Mouse (Mus musculus) forebrain, embryonic 13.5 days (tissue): ENCODE measurements around the gene 2310011J03Rik. TPM values are rescaled to one million over a fixed set of nuclear protein-coding genes. Genes with fewer than 3 reads are reported as not detected.

Source experiments
- ATAC-seq: fragments of 200-750 bp; cut with Nextera tagmentation; 2 replicates; pipeline ENCODE4 v1.8.0; 2017
- H3K27ac ChIP-seq: fragments of 300-500 bp; sonication (generic); 2 replicates; pipeline ENCODE4 v1.5.1; 2015; ENCODE audit warnings: inconsistent platforms, mild to moderate bottlenecking, moderate library complexity
- H3K27me3 ChIP-seq: fragments of 300-500 bp; sonication (generic); 2 replicates; pipeline ENCODE4 v1.6.1; 2015; ENCODE audit warnings: mild to moderate bottlenecking, inconsistent platforms
- H3K36me3 ChIP-seq: fragments of 300-500 bp; sonication (generic); 2 replicates; pipeline ENCODE4 v1.6.1; 2015; ENCODE audit warnings: mild to moderate bottlenecking, inconsistent platforms; ENCODE audit not compliant: poor library complexity, severe bottlenecking
- H3K4me1 ChIP-seq: fragments of 300-500 bp; sonication (generic); 2 replicates; pipeline ENCODE4 v1.6.1; 2015; ENCODE audit warnings: inconsistent platforms
- H3K4me2 ChIP-seq: fragments of 300-500 bp; sonication (generic); 2 replicates; pipeline ENCODE4 v1.6.1; 2015; ENCODE audit warnings: inconsistent platforms, mild to moderate bottlenecking, moderate library complexity
- H3K4me3 ChIP-seq: fragments of 300-500 bp; sonication (generic); 2 replicates; pipeline ENCODE4 v1.5.1; 2015; ENCODE audit warnings: mild to moderate bottlenecking, inconsistent platforms
- H3K9ac ChIP-seq: fragments of 300-500 bp; sonication (generic); 2 replicates; pipeline ENCODE4 v1.6.1; 2015; ENCODE audit warnings: mild to moderate bottlenecking, inconsistent platforms
- H3K9me3 ChIP-seq: fragments of 300-500 bp; sonication (generic); replicated peaks from 2 replicates; pipeline ENCODE4 v1.6.1; 2016; ENCODE audit warnings: inconsistent platforms
- WGBS: fragments of 180-500 bp; shearing (Covaris S2); methylation state at CpG from one replicate; pipeline ENCODE4 v1.1.7; 2015; 5-methylcytosine and 5-hydroxymethylcytosine counted together
- polyA plus RNA-seq: library from polyadenylated mRNA; unstranded; fragments of >200 nt; fragmentation: Nextera tagmentation; extraction: Ambion mirVana; gene quantifications from 2 replicates; pipeline ENCODE4 v1.2.1, GENCODE M21; 2015

Gene 2310011J03Rik
- polyA plus RNA-seq, 1 experiment from 2014 or later, result 43.3 TPM

GRCm38 (mm10) chr10:80323261-80324119 is 3.2 kb upstream of the 2310011J03Rik start:
- WGBS, result under 1% methylated on average over 34 of the region's 46 CpGs

GRCm38 (mm10) chr10:80322811-80323211 is 2.5 kb upstream of the 2310011J03Rik start:
- no peaks in the 10 kb centered on the region for H3K9me3 ChIP-seq
- ATAC-seq, result no peak
- H3K36me3 ChIP-seq, result peaks cover 11% of the 10 kb centered on the region
- H3K4me3 ChIP-seq, result peak overlapping the region; percentile 45
- peak overlapping the region; percentile 88 for H3K4me2 ChIP-seq
- 0 out of 2 replicates have a peak, but pooled peaks cover 3% of the 10 kb centered on the region for H3K27me3 ChIP-seq
- H3K27ac ChIP-seq, result no peak overlapping the region
- peaks cover 36% of the 10 kb centered on the region for H3K4me1 ChIP-seq
- 5% methylated on average over 28 of the region's 28 CpGs for WGBS
- H3K9ac ChIP-seq, result peak overlapping the region; percentile 60

More at GRCm38 (mm10) chr10:80323261-80324119, 3.2 kb upstream of the 2310011J03Rik start:
- no peak for ATAC-seq
- Histone ChIP-seq H3K9me3 (no peaks in the 10 kb centered on the region), H3K9ac (peak overlapping the region; percentile 60), H3K27ac (no peak overlapping the region), H3K4me1 (peaks cover 34% of the 10 kb centered on the region), H3K4me3 (peak overlapping the region; percentile 45), H3K4me2 (peak overlapping the region; percentile 88), H3K36me3 (peaks cover 4% of the 10 kb centered on the region), H3K27me3 (0 out of 2 replicates have a peak, but pooled peaks cover 3% of the 10 kb centered on the region)

- no peak overlapping the region; the same call in 1 of the 2 replicates for H3K27ac ChIP-seq
- peaks cover 43% of the 10 kb centered on the region for H3K4me1 ChIP-seq
- no peak for ATAC-seq
- peak overlapping the region; percentile 88 for H3K4me2 ChIP-seq
- H3K27me3 ChIP-seq, result 0 out of 2 replicates have a peak, but pooled peaks cover 3% of the 10 kb centered on the region
- no peaks in the 10 kb centered on the region for H3K9me3 ChIP-seq
- H3K9ac ChIP-seq, result no peak overlapping the region
- H3K36me3 ChIP-seq, result peaks cover 20% of the 10 kb centered on the region
- WGBS, result 93% methylated on average over 20 of the region's 21 CpGs
- no peak overlapping the region for H3K4me3 ChIP-seq
Measured at GRCm38 (mm10) chr10:80321670-80322581, 1.6 kb upstream of the 2310011J03Rik start.

GRCm38 (mm10) chr10:80321014-80321669 is 805 bp upstream of the 2310011J03Rik start:
- H3K9me3 ChIP-seq, result no peaks in the 10 kb centered on the region
- H3K4me1 ChIP-seq, result peaks cover 51% of the 10 kb centered on the region
- ATAC-seq, result no peak
- no peak overlapping the region; the same call in 1 of the 2 replicates for H3K27ac ChIP-seq
- H3K4me3 ChIP-seq, result no peak overlapping the region
- H3K4me2 ChIP-seq, result no peak overlapping the region
- H3K27me3 ChIP-seq, result 0 out of 2 replicates have a peak, but pooled peaks cover 3% of the 10 kb centered on the region
- 81% methylated on average over 6 of the region's 6 CpGs for WGBS
- H3K36me3 ChIP-seq, result peaks cover 28% of the 10 kb centered on the region
- no peak overlapping the region for H3K9ac ChIP-seq

GRCm38 (mm10) chr10:80317011-80317410 is 3.3 kb downstream of the 2310011J03Rik start:
- Histone ChIP-seq H3K36me3 (peaks cover 69% of the 10 kb centered on the region), H3K9me3 (no peaks in the 10 kb centered on the region), H3K4me1 (peaks cover 71% of the 10 kb centered on the region), H3K4me2 (peak overlapping the region; percentile 22; the same call in 1 of the 2 replicates), H3K27me3 (0 out of 2 replicates have a peak, but pooled peaks cover 3% of the 10 kb centered on the region), H3K27ac (peak overlapping the region; percentile 52; the same call in 1 of the 2 replicates), H3K4me3 (no peak overlapping the region), H3K9ac (no peak overlapping the region)
- ATAC-seq, result no peak
- WGBS, result 68% methylated on average over 9 of the region's 10 CpGs

- H3K4me2 ChIP-seq, result peak overlapping the region; percentile 22; the same call in 1 of the 2 replicates
- WGBS, result 28% methylated on average over 11 of the region's 11 CpGs
- H3K27ac ChIP-seq, result peak overlapping the region; percentile 52
- no peaks in the 10 kb centered on the region for H3K9me3 ChIP-seq
- peaks cover 71% of the 10 kb centered on the region for H3K4me1 ChIP-seq
- H3K9ac ChIP-seq, result peak overlapping the region; percentile 46; the same call in 1 of the 2 replicates
- H3K27me3 ChIP-seq, result 0 out of 2 replicates have a peak, but pooled peaks cover 3% of the 10 kb centered on the region
- ATAC-seq, result peak; percentile 48
- no peak overlapping the region for H3K4me3 ChIP-seq
- H3K36me3 ChIP-seq, result peaks cover 75% of the 10 kb centered on the region
Measured at GRCm38 (mm10) chr10:80316359-80316781, 4.0 kb downstream of the 2310011J03Rik start.

GRCm38 (mm10) chr10:80315315-80315714 is 5.0 kb downstream of the 2310011J03Rik start:
- H3K4me1 ChIP-seq, result peaks cover 68% of the 10 kb centered on the region
- H3K4me2 ChIP-seq, result no peak overlapping the region
- no peak for ATAC-seq
- WGBS, result 63% methylated on average over 27 of the region's 27 CpGs
- H3K9me3 ChIP-seq, result no peaks in the 10 kb centered on the region
- H3K36me3 ChIP-seq, result peaks cover 86% of the 10 kb centered on the region
- no peak overlapping the region for H3K27ac ChIP-seq
- H3K4me3 ChIP-seq, result no peak overlapping the region
- 0 out of 2 replicates have a peak, but pooled peaks cover 3% of the 10 kb centered on the region for H3K27me3 ChIP-seq
- H3K9ac ChIP-seq, result 0 out of 2 replicates have a peak overlapping the region, but pooled peaks have one; percentile 46

GRCm38 (mm10) chr10:80314494-80315001 is 5.8 kb downstream of the 2310011J03Rik start:
- Histone ChIP-seq H3K4me3 (no peak overlapping the region), H3K4me1 (peaks cover 63% of the 10 kb centered on the region), H3K9ac (no peak overlapping the region), H3K27me3 (0 out of 2 replicates have a peak, but pooled peaks cover 3% of the 10 kb centered on the region), H3K9me3 (no peaks in the 10 kb centered on the region), H3K27ac (no peak overlapping the region), H3K36me3 (peaks cover 94% of the 10 kb centered on the region), H3K4me2 (no peak overlapping the region)
- WGBS, result 59% methylated on average over 15 of the region's 16 CpGs
- no peak for ATAC-seq

- no peaks in the 10 kb centered on the region for H3K9me3 ChIP-seq
- H3K36me3 ChIP-seq, result peaks cover 100% of the 10 kb centered on the region
- H3K27ac ChIP-seq, result no peak overlapping the region
- H3K9ac ChIP-seq, result no peak overlapping the region
- no peak overlapping the region for H3K4me3 ChIP-seq
- H3K4me1 ChIP-seq, result peaks cover 54% of the 10 kb centered on the region
- no peak for ATAC-seq
- 71% methylated on average over 20 of the region's 20 CpGs for WGBS
- H3K27me3 ChIP-seq, result 0 out of 2 replicates have a peak, but pooled peaks cover 3% of the 10 kb centered on the region
- no peak overlapping the region for H3K4me2 ChIP-seq
Measured at GRCm38 (mm10) chr10:80313627-80314201, 6.6 kb downstream of the 2310011J03Rik start.

- WGBS, result 79% methylated on average over 54 of the region's 54 CpGs
Measured at GRCm38 (mm10) chr10:80312586-80313504, 7.5 kb downstream of the 2310011J03Rik start.

More at GRCm38 (mm10) chr10:80312586-80313504, 7.5 kb downstream of the 2310011J03Rik start:
- Histone ChIP-seq H3K4me3 (no peak overlapping the region), H3K36me3 (peaks cover 100% of the 10 kb centered on the region), H3K27me3 (0 out of 2 replicates have a peak, but pooled peaks cover 3% of the 10 kb centered on the region), H3K9me3 (no peaks in the 10 kb centered on the region), H3K27ac (no peak overlapping the region), H3K4me2 (no peak overlapping the region), H3K4me1 (peaks cover 50% of the 10 kb centered on the region), H3K9ac (no peak overlapping the region)
- ATAC-seq, result no peak
